Mouse (Mus musculus): Measurements from ENCODE around the gene 1700021F05Rik. TPM values are rescaled to one million over a fixed set of nuclear protein-coding genes. Genes with fewer than 3 reads are reported as not detected.

Gene 1700021F05Rik
- 10 to 100 TPM; 39.1 to 42.8 TPM for total RNA-seq (2021)
- long read RNA-seq, experiment 1, transcript 1700021F05Rik-202 (4 exons, 860 nt), result major isoform, 33 of 44 reads
- long read RNA-seq, experiment 1, partial matches to known transcripts, result 4 of 44 reads
- long read RNA-seq, experiment 1, other reads (novel, unspliced or antisense), result 7 of 44 reads
- long read RNA-seq, experiment 2, transcript 1700021F05Rik-202 (4 exons, 860 nt), result major isoform, 26 of 31 reads
- long read RNA-seq, experiment 2, partial matches to known transcripts, result 3 of 31 reads
- long read RNA-seq, experiment 2, other reads (novel, unspliced or antisense), result 2 of 31 reads

DNA sequence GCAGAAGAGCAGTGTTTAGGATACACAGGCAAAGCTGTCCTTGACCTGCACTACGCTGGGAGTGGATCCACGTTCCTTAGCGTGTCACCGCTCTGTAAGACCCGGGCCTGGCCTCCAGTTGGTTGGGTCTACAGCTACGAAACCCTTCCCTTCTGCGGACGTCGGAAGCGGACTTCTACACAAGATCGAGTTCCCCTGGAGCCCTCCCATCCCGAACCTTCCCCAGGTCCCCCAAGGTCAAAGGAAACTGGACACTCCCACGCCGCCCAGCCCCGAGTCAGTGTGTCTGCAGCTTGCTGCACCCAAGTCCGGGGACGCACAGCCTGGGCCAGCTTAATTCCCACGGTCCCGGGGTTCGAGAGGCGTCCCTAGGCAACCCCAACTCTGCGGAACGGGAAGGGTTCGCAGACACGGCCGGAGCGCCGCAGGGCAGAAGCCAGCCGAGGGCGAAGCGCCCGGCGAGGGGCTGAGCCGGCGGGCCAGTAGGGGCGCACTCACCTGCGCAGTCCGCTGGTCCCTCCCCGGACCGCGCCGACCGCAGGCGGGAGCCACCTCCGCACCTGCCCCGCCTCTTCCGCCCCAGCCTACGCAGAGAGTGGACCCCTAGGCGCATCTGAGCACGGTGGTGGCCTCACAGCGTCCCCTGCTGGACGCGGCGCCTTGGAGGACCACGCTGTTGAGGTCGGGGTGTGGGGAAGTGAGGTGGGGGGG lies at the start of gene 1700021F05Rik:
Gene 1700021F05Rik, minus strand, starts transcription at position 553 of the 711 bp plus-strand sequence.
- DNase-seq (ENCODE audit: low spot score in 2 of 2), result peak; percentile 94 to 96

DNA sequence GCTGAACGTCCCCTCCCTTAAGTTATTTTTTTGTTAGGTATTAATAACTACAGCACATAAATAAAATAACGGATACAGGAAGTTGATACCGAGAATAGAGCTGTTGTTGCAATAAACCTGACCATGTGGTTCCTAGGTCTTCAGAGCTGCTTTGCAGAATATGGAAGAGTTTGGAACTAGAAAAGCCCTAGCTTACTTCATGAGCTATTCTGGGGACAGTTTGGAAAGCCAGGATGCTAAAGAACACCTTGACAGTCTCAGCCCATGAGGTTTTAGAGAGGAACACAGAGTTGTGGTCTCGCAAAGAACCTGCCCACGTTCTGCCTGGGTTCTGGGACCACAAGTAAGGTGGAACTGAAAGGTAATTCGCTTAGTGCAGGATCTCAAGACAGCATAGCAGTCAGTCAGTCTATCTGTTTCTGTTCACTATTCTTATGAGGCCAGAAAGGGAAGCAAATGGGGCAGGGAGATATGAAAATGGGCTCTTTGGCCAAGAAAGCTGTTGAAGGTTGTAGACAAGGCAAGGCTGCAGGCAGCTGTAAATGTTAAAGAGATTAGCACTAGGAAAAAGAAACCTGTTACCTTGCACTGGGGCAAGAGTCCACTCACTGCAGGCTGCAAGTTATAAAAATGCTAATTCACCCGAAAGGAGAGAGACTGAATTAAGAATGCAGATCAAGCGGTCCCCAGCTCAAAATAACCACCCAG lies 47.8 kb upstream of the 1700021F05Rik start:
- no peak for DNase-seq (ENCODE audit: low spot score in 2 of 2)

DNA sequence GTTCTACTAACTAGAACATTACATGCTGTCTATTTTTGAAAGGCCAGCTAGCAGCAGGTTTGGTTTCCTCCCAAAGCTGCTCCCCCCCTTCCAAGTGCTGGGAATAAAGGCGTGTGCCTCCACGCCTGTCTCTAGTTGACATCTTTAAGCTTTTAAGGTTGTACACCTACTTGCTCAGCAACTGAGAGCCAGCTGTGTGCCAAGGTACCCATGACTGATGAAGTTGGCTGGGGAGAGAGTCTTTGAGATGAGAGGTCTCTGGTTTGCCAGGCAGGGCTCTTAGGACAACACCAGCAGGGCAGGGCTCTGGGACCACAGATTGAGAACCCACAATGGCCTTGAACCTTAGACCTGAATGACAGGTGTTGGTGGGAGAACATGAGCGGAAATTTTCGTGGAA lies 43.7 kb upstream of the 1700021F05Rik start:
- DNase-seq (ENCODE audit: low spot score in 2 of 2), result no peak

DNA sequence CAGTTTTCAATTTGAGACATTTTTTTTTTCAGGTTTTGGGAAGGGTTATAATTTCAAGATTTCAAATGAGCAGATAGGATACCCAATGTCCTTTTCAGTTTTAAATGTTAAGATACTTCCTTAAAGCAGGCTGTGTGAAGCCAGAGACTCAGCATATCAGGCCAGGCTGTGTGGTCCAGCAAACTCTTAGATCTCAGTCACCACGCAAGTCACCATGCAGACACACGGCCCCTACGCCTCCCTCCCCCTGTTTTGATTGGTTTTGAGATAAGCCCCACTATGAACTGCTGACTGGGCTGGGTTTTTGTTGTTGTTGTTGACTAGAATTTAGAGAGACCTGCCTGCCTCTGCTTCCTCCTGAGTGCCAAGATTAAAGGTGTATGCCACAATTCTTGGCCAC lies 40.5 kb upstream of the 1700021F05Rik start:
- DNase-seq (ENCODE audit: low spot score in 2 of 2), result no peak

DNA sequence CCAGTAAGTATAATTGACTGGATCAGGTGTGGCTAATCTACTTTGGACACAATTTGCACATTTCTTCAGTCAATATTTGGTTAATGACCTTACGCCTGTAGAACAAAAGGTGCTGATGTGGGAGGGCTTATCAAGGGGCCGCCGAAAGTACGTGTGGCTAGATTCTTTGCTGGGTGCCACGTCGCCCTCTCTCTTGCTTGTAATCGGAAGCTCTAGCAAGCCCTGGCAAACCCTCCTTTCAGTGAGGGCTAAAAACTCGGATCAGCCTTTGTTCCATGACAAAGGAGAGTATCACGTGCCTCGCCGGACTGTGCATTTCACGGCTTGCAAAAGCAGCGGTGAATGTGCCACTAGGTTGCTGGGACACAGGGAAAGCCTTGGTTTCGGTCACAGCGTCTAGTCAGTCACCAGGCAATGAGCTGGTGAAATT lies 39.9 kb upstream of the 1700021F05Rik start:
- no peak for DNase-seq (ENCODE audit: low spot score in 2 of 2)

DNA sequence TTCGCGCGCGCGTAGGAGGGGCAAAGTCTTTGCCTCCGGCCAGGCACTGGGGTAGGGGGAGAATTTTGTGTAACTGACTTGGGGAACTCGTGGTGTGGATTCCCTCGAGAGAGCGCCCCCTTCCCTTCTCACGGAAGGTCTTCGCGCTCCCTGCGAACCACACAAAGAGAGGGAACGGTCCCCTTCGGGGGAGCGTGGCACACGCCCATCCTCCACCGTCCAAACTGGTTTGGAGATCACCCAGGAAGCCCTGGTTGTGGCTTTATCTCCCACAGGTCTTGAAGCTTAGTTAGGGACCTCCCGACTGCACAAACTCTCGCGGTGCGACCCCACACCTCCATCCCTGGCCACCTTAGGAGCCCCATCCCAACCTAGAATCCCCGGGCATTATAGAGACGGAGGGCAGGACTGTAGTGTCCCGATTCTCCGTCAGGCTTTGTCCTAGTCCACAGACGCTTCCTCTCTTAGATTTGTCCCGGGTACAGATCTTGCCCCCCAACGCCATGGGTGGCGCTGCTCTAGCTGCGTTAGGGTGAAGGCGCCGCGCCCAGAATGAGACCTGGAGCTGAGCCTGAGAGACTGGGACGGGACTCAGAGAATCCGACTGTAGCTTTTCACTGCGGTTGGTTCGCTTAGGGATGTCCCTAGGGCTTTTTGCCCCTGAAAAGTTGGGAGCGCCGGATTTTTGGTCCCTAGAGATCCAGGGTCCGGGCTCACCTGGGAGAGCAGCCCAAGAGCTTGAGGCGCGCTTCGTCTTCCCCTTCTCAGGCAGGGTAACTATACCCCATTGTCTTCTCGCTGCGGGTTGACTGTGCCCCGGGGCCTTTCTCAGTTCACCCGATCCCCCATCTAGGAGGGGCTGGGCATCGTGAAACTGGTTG lies 38.8 kb upstream of the 1700021F05Rik start:
- DNase-seq (ENCODE audit: low spot score in 2 of 2), result no peak

DNA sequence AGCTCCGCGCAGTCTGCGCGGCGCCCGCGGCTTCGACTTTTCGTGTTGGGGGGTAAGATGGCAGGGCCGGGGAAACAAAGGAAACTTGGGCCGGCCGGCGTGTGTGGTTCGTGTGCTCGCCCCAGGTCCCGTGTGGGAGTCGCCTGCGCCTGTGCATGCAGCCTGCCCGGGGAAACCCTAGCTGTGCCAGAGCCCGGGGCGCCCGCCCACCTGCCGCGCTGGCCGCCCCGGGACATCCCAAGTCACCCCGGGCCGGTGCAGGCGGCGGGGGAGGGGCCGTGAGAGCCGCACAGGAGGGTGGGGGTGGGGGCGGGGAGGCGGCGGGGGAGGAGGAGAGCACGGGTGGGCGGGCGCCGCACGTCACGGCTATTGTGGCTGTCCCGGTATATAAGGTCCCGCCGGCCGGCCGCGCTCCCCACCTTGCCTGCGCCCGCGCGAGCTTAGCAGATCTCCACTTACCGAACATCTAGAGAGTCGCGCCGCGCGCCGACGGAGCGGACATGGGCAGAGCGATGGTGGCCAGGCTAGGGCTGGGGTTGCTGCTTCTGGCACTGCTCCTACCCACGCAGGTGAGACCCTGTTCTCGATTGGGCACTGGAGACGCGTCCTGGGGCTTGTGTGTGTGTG lies 38.1 kb upstream of the 1700021F05Rik start:
- no peak for DNase-seq (ENCODE audit: low spot score in 2 of 2)

DNA sequence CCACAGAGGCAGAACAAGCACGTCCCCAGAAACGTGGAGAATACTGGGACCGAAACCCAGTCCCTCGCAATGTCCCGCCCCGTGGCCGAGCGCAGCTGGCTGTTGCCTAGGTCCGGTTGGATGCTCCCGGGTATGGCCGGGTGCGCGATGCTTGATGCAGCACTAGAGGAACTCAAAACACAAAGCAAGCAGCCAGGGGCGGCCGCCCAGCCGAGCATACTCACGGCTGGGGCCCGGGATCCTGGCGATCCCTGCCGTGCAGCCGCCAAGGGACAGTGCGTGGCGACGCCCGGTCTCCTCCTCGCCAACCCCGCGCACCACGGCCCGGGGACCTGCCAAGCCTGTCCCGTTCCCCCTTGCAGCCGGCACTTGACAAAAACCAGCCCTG lies 37.6 kb upstream of the 1700021F05Rik start:
- peak in 1 of 2 experiments; percentile 21 for DNase-seq (ENCODE audit: low spot score in 2 of 2)

DNA sequence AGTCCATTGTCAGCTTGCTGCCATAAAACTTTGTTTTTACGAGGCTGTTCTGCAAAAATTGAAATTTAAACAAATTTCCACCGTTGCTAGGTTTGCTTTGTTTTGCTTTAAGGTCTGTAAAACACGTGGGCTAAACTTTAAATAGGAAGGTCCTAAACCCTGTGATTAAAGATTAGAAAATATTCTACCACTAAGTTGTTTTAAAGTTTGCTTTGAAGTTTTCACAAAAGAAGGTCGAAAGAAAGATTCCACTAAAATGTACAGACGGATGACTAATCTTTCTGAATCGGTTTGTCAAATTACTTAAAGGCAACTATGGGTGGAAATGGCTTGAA lies 37.2 kb upstream of the 1700021F05Rik start, which contains the start of gene Cd24a:
Gene Cd24a, plus strand, starts transcription at position 288 of the 335 bp plus-strand sequence.
- DNase-seq (ENCODE audit: low spot score in 2 of 2), result no peak

DNA sequence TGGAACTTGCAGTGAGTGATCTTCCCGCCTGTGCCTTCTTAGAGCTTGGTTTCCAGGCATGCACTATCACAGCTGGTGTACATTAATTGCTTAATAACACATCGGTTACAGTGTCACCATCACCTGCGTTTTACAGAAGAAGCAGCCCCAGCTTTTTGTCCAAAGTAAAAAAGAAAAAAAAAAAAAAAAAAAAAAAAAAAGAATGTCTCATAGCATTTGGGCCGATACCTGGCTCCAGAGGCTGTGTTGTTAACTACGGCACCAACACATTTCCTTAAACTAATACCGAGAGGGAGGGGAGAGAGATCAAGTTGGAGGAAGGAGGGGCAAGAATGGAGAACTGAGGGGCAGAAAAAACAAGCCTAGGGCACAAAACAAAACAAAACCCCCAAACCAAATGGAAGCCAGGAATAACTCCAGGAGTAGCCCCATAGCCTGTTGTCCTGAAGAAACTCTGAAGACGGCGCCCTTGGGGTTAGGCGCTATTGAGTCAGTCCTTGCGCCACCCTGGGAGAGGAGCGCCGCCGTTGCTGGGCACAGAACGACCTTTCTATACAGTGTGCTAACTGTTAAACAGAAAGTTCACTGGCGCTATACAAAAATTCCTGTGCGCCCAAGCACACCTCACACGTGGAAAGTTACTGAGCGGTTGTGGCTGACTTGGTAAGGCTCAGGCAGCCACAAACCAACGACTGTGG lies 36.7 kb upstream of the 1700021F05Rik start:
- DNase-seq (ENCODE audit: low spot score in 2 of 2), result no peak

DNA sequence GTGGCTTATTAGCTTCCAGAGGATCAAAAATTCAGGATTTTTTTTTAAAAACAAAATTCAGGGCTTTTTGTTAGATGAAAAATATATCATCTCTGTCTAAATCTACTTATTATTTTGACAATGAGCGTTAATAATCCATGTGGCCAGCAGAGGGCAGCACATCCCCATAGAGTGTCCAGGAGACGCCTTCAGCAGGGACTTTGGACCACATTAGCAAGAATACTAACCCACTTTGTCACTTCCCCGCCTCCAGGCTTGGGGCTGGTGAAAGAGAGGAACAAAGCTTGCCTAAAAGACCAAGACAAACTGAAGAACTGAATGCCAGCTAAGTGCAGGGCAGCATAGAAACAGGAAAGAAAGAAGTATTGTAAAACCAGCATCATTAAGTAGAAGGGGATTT lies 34.2 kb upstream of the 1700021F05Rik start:
- DNase-seq (ENCODE audit: low spot score in 2 of 2), result peak; percentile 76 to 86

DNA sequence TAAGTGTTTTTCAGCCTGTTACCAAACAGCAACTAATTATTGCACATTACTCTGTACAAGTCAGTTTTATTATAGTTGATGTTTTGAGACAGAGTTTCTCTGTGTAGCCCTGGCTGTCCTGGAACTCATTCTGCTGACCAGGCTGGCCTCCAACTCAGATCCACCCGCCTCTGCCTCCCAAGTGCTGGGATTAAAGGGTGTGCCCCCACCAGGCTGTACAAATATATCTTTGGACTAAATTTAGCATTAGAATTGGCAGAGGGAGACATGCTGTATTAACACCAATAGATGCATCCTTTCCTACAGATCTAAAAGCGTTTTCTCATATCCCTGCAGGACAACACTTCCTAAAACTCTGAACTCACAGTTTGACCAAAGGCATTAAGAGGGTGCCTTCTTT lies 33.6 kb upstream of the 1700021F05Rik start:
- DNase-seq (ENCODE audit: low spot score in 2 of 2), result no peak

DNA sequence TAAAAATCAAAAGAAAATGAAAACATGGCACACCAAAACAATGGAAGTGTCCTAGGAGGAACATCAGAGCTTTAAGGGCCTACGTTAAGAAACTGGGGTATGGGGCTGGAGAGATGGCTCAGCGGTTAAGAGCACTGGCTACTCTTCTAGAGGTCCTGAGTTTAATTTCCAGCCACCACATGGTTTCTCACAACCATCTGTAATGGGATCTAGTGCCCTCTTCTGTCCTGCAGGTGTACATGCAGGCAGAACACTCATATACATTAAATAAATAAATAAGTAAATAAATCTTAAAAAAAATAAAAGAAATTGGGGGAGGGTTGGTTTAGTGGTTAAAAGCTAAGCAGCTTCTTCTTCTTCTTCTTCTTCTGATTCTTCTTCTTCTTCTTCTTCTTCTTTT lies 20.5 kb upstream of the 1700021F05Rik start:
- DNase-seq (ENCODE audit: low spot score in 2 of 2), result no peak

DNA sequence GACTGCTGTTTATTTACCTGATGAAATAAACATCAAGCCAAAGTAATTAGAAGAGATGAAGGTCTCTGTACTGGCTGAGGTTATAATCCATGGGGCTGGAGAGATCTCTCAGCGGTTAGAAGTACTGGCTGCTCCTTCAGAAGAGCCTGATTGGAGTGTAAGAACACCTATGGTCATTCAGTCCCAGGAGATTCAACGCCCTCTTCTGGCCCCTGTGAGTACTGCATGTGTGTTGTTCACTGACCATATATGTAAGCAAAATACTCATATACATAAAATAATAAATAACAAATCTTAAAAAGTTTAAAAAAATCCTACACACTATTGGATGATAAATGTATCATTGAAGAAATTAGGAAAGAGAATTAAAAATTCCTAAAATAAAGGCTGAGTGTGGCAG lies 20.0 kb upstream of the 1700021F05Rik start:
- no peak for DNase-seq (ENCODE audit: low spot score in 2 of 2)

DNA sequence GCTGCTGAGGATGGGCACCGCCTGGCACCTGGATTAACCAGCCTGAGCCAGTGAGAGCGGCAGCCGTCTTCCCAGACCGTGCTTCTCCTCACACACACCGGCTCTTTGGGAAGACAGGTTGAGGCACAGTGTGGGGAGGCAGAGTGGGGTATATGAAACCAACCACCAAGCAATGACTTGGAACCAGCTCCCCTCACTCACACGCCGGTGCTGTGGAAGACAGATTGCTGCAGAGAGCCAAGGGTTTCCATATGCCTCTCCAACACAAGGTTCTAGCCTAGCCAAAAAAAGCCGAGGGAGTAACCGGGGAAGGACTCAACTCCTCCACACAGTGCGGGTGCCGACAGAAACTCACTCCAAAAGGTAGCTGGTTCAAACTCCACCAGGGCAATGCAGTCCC lies 18.5 kb upstream of the 1700021F05Rik start:
- no peak for DNase-seq (ENCODE audit: low spot score in 2 of 2)

DNA sequence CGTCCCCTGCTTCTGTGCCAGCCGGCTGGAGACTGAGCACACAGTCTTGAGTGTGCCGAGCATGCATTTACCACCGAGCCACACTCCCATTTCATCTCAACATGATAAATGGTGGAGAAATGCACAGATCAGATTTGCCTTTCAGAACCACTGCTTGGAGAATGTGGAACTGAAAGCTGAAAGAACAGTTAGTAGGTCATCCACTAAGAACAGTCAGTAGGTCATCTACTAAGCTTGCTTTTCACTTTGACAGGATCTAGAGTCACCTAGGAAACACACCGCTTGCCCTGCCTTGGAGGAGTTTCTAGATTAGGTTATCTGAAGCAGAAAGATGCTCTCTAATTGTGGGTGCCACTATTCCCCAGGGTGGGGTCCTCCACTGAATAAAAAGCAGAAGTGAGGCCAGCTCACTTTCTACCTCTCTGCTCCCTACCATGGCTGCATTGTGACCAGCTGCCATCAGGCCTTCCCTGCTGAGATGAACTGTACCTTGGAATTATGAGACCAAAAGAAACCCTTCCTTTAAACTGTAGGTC lies 16.9 kb upstream of the 1700021F05Rik start:
- no peak for DNase-seq (ENCODE audit: low spot score in 2 of 2)

DNA sequence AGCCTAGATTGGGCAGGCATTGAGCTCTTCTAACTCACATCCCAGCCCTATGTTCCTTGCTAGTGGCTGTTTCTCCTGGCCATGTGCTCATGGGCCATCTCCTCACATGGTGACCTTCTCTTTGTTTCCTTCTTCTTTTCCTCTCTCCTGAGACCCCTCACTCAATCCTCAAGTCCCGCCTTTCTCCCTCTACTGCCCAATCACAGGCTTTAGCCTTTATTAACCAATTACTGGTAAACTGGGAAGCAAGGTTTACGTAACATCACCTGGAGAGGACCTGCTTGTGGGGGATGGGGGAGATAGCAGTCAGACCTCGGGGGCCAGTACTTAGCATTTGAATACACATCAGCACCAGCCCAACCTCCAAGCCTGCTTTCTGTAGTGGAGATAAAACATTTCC lies 10.6 kb upstream of the 1700021F05Rik start:
- DNase-seq (ENCODE audit: low spot score in 2 of 2), result no peak

DNA sequence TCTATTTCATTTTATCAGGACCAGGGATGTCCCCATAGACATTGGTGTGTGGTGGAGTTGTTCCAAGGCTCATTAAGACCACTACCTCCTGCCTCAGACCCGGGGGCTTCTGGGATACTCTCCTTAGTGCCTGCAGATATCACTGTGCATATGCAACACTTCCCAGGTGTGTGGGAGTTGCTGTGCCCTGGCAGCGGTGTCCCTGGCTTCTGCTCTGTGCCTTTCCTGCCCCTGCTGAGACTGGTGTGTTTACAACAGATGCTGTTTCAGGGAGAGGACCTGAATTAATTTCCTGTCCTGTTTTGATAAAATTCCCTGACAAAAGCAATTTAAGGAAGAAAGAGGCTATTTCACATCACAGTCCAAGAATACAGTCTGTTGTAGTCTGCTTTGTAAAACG lies 10.1 kb upstream of the 1700021F05Rik start:
- no peak for DNase-seq (ENCODE audit: low spot score in 2 of 2)

DNA sequence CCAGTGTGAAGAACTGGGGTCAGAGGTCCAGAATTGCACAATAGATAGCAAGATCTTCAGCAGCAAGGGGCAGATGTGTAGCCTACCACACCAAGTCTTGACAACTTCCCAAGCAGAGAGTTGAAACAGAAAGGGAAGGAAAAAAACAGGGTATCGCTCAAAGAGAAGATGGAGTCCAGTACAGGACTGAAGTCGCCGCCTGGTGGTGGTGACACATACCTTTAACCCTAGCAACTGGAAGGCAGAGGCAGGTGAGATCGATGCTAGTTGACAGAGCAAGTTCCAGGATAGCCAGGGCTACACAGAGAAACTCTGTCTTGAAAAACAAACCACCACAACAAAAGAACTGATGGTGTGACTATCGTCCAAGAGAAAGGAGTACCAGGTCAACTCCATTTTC lies 8.6 kb upstream of the 1700021F05Rik start:
- DNase-seq (ENCODE audit: low spot score in 2 of 2), result no peak

DNA sequence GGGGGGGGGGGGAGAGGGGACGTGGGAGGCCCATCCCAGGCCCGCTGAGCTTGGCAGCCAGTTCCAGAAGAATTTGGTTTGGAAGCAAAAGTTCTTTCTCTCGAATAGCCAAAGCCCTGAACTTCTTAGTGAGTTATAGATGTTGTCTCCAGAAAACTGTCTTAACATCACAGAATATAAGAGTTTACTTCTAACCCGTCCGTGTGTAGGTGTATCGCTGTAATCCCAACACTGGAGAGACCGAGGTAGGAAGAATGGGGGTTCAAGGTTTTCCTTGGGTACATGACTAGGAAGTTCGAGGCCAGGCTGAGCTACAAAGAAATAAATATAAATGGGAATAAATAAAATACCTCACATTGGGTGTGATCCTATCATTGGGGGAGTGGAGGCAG lies 355 bp upstream of the 1700021F05Rik start:
- DNase-seq (ENCODE audit: low spot score in 2 of 2), result no peak
